Mouse (Mus musculus) layer of hippocampus, adult 2 months (tissue): Measurements from ENCODE around the gene Pgpep1. TPM values are rescaled to one million over a fixed set of nuclear protein-coding genes. Genes with fewer than 3 reads are reported as not detected.

Source experiments
- DNase-seq, 2 experiments: peaks; one replicate each; pipeline ENCODE4 v3.0.0; 2022; ENCODE audit warnings: low spot score in 2 of 2
- H3K27ac ChIP-seq: fragments of 200-600 bp; 2 replicates; pipeline ENCODE4 v1.8.1; 2022
- H3K4me3 ChIP-seq: fragments of 200-600 bp; 2 replicates; pipeline ENCODE4 v1.8.1; 2022; ENCODE audit warnings: mild to moderate bottlenecking
- CTCF ChIP-seq: fragments of 200-600 bp; conservative IDR thresholded peaks from 2 replicates; pipeline ENCODE4 v1.8.1; 2022; ENCODE audit warnings: antibody characterized with exemption, mild to moderate bottlenecking, moderate library complexity
- total RNA-seq, 2 experiments: library from RNA; stranded (reverse); gene quantifications; 2 replicates each; pipeline ENCODE4 v1.2.3; 2021

The Pgpep1 gene
- total RNA-seq, 2 experiments from 2014 or later = 25.4 to 29.1 TPM

DNA sequence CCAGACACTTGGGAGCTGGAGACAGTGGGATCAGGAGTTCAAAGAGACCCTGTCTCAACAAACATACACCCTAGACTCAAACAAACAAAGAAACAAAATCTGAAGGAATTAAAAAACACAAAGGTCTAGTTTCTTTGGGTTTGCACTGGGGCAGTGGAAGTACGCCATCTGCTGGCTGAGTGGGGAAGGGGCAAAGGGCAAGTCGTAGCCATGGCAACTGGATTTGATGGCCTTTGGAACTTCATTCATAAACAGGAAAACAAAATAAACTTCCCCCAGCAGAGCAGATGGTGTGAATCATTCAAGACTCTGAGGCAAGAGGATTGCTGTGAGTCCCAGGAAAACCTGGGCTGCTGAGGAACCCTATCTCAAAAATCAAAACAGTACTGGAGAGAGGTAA lies 7.0 kb downstream of the Pgpep1 start:
- no peak for DNase-seq
- Histone ChIP-seq H3K27ac (peak overlapping the region; percentile 52; the same call in 1 of the 2 replicates), H3K4me3 (no peak overlapping the region)
- peak; percentile 87 for TF ChIP-seq CTCF

DNA sequence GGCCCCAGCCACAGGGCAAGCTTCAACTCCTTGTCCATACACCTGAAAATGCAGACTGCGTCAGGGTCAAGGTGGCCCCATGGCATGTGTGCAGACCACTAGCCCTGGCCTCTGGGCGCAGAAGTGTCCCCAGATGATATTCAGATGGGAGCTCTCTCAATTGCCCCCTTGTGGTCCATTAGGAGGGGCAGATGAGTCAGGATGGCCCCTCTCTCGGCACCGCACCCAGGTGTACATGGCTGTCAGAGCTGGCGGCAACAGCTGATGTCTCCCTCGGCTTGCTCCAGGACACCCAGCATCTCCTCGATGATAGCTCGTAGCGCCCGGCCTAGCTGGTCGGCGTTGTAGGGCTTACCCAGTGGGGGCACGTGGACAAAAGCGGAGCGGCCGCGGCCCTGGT lies 9.8 kb downstream of the Pgpep1 start:
- Histone ChIP-seq H3K27ac (no peak overlapping the region), H3K4me3 (no peak overlapping the region)
- DNase-seq = no peak
- TF ChIP-seq CTCF = peak; percentile 30; the same call in 1 of the 2 replicates

DNA sequence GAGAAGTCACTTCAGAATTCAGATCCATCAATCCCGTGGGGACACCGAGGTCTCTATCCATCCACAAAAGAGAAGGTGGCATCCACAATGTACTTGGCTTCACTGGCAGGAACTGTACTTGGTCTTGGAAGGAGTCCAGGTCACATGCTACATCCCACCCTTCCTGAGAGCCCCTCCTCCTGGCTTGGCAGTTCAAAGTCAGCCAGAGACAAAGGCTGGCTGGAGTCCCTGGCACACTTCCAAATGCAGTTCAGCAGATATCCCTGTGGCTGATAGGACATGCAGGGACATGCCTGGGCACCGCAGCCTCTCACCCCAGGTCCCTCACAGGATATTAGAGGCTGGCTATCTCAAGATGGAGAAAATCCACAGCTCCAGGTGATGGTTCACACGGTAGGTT lies 10.9 kb downstream of the Pgpep1 start:
- peak; percentile 38 to 60 for DNase-seq
- no peak overlapping the region for H3K4me3 ChIP-seq
- TF ChIP-seq CTCF = no peak
- peak overlapping the region; percentile 75 for H3K27ac ChIP-seq

DNA sequence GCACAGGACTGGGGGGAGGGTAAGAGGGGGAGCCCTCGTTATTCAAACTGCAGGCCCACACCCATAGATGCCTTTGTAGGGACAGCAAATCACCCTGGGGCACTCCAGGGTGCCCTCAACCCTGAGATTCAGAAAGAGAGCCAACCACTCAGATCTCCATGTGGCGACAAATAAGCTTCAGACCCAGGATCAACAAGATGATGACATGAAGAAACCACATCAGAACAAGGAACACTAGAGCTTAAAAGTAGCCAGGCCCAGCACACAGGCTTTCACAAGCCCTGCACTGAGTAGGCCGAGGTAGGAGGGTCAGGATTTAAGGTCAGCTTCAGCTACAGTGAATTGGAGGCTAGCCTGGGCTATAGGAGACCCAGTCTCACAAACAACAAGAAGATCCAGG lies 11.3 kb downstream of the Pgpep1 start:
- no peak overlapping the region for H3K4me3 ChIP-seq
- no peak for DNase-seq
- TF ChIP-seq CTCF = no peak
- peak overlapping the region; percentile 75 for H3K27ac ChIP-seq

DNA sequence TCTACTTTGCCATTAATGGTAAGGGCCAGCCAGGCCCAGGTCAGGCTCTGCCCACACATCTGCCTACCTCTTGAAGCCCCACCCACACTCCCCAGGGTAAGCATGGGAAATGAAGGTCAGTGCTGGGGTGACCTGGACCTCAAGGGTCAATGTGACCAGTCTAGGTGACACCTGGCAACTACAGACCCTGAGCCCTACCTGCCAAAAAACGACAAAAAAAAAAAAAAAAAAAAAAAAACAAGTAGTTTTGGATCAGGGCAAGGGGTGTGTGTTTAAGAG lies 12.1 kb downstream of the Pgpep1 start:
- DNase-seq = no peak
- TF ChIP-seq CTCF = no peak
- Histone ChIP-seq H3K27ac (no peak overlapping the region), H3K4me3 (no peak overlapping the region)

DNA sequence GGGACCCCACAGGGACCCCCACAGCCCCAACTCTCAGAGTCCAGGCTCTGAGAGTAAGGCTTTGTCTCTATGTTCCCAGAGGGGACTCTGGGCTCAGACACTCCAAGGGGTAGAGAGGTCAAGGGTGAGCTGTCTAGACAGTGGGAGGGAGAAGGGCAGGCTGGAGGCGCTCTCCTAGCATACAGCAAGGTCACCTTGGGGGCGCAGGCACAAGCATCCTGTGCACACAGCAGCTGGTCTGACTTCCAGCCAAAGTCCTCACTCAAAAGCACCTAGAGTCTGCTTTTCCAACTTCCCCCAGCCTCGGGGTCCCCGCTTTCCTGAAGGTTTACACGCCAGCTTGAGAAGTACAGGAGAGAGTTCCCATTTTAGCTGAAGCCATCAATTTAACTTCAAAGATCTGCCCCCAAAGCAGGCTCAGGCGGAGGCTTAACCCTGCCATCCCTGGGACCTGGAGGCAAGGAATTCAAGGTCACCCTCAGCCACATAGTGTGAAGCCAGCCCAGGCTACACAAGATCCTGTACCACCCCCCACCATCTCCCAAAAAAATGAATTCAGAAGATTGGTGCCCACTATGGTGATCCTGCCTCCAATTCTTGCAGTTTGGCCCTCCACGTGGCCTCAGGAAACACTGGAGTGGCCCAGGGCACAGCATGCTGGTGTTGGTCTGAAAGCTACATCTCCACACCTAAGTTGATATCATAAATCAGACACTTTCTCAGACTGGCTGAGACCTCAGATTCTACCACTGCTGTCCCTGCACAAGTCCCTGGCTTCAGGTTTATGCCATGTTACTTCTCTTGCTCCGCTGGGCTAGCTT lies 12.6 kb downstream of the Pgpep1 start:
- TF ChIP-seq CTCF = no peak
- no peak overlapping the region for H3K27ac ChIP-seq
- no peak for DNase-seq
- H3K4me3 ChIP-seq = no peak overlapping the region

DNA sequence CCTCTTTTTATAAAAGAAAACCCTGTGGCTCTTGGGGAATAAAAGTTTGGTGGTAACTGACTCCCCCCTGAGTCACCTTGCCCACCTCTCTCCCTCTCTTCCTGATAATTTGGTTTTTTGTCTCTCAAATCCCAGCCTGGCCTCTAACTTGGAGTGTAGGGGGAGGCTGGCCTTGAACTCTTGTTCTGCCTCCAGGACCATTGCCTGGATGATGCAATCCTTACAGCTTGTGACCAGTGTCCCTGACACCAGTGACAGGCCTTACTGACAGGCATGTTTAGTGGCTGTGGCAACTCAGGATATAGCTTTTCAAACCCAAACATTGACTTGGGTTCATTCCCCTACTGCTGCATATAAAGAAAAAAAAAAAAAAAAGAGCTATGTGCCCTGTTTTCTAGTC lies 13.4 kb downstream of the Pgpep1 start:
- H3K4me3 ChIP-seq = no peak overlapping the region
- no peak overlapping the region for H3K27ac ChIP-seq
- DNase-seq = no peak
- TF ChIP-seq CTCF = no peak

DNA sequence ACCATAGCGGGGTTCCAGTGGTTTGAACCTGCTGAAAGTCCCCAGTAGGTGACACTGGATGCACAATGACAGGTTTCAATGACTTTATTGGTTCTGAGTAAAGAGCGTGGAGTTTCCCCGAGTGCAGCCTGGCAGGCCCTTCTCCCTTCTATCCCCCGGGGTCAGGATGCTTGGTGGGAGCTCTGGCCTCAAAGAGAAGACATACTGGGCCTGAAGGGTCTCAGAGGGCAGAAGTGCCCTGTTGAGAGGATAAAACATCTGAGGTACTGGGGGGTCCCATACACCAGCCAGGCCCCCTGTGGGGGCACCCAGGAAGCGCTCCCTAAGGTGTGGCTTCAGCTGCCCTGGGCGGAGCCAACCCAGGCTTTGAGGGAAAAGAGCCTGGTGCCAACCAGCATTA lies 13.8 kb downstream of the Pgpep1 start:
- Histone ChIP-seq H3K4me3 (no peak overlapping the region), H3K27ac (no peak overlapping the region)
- no peak for DNase-seq
- TF ChIP-seq CTCF = no peak

DNA sequence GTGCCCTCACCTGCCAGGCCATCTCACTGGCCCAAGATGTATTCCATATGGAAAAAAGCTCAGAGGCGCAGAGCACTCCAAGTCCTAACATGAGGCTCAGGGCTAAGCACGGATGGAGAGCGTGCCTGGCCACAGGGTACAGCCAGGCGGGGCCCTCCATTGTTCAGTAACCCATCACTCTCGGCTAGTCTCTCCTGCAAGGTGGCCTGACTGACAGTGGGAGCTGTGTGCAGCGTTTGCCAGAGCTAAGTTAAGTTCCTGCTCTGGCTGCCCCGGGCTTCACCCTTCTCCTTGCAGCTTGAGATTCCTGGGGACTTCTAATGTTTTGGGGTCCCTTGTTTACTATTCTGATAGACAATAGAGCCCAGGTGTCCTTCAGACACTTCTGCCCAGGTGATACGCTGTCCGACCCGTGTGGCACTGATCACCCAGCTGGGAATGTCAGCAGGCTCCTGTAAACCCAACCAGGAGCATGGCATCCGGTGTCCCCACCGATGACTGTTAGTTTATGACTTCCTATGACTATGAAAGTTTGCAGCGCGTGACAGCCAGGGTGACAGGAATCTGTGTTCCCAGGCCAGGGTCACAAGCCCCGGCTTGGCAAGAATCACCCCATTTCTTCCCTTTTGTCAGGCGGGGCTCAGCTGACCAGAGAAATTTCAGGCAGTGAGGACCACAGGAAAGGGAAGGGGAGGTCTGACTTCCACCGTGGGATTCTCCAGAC lies 14.5 kb downstream of the Pgpep1 start:
- no peak for TF ChIP-seq CTCF
- Histone ChIP-seq H3K27ac (no peak overlapping the region), H3K4me3 (no peak overlapping the region)
- no peak for DNase-seq

DNA sequence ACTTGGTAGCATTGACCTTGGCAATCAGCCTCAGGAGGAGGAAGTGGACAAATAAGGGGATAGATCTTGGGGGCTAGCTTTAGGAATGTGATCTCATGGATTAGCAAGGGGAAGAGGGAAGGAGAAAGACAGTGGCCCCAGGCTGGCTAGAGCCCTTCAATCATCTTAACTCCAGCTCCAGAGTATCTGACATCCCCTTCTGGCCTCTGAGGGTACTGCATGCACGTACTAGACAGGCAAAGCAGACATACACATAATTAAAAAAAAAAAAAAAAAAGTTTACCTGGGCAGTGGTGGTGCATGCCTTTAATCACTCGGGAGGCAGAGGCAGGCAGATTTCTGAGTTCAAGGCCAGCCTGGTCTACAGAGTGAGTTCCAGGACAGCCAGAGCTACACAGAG lies 16.1 kb downstream of the Pgpep1 start:
- no peak for DNase-seq
- Histone ChIP-seq H3K27ac (no peak overlapping the region), H3K4me3 (no peak overlapping the region)
- TF ChIP-seq CTCF = peak; percentile 62

DNA sequence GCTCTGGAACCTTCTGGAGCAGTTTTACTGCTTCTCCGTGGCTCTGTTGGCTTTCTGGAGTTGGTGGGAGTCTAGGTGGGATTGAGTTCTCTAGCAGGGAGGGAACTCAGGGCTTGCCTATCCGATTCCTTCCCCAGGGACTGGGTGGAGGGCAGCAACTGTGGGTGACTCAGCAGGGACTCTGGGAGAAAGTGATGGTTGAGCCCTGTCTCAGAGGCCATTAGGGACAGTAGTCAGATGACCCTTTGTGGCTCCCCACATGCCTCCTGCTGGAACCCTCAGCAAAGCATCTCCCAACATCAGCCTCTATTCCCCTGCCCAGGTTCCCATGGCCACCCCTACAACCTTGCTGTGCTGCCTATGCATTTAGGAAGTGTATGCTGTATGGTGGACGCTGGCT lies 17.2 kb downstream of the Pgpep1 start:
- H3K4me3 ChIP-seq = no peak overlapping the region
- TF ChIP-seq CTCF = no peak
- H3K27ac ChIP-seq = no peak overlapping the region
- no peak for DNase-seq

DNA sequence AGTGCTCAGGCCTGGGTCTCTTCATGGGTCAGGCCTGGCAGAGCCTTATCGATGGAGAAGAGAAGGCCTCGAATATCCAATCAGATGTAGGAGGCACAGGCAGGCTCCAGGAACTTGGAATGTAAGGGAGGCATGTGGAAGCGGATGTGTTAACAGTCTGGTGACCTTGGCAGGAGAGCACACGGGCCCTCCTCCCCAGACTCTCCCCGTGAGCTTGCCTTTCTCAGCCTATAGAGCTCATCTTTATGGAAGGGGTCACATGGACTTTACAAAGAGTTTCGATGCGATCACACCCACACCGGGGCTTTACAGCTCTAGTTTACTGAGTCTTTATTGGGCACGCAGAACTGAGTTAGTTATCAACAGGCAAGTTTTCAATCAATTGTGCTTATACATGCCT lies 21.4 kb downstream of the Pgpep1 start:
- Histone ChIP-seq H3K4me3 (no peak overlapping the region), H3K27ac (no peak overlapping the region)
- no peak for TF ChIP-seq CTCF
- DNase-seq = no peak

DNA sequence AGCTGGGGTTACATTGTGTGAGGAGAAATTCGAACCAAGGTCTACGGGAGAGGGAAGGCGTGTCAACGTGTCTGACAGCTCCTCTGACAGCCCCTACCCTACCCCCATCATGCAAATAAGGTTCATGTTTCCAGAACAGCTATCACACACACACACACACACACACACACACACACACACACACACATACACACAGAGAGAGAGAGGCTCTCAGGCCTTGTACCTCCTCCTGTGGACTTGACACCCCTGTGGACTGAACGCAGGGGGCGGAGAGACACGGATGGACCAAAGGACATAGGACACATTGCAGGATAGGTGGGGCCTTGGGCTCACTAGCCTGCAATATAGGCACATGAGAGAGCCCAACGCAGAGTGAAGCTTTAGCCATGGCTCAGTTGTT lies 23.4 kb downstream of the Pgpep1 start:
- no peak overlapping the region for H3K4me3 ChIP-seq
- DNase-seq = no peak
- no peak overlapping the region for H3K27ac ChIP-seq
- no peak for TF ChIP-seq CTCF

DNA sequence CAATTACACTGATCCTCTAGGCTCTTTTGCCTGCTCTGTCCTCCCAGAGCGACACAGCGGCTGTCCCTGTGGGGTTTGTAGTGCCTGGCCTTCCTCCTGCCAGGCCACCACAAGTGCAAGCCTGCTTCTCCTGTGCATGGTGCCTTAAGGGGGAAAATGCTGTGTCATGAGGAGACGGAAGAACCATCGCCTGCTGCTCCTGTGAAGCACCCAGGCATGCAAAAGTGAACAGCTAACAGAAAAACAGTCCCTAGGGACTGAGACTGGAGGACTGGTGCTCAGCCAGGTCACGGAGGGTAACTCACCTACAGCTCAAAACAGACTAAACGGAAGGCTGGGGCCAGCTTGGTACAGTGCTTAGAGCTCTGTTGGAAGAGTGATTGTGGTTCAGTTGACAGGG lies 24.7 kb downstream of the Pgpep1 start:
- Histone ChIP-seq H3K4me3 (no peak overlapping the region), H3K27ac (no peak overlapping the region)
- TF ChIP-seq CTCF = no peak
- no peak for DNase-seq
